Mouse (Mus musculus) testis, adult 2 months (tissue): ENCODE results near the gene Hoxb9. TPM values are rescaled to one million over a fixed set of nuclear protein-coding genes. Genes with fewer than 3 reads are reported as not detected.

Experiments used
- H3K27ac ChIP-seq: fragments of 200-500 bp; 2 replicates; pipeline ENCODE4 v1.5.1; 2012; ENCODE audit warnings: low read depth, low read length; ENCODE audit not compliant: control insufficient read depth, insufficient read depth
- H3K27me3 ChIP-seq: fragments of 200-500 bp; 2 replicates; pipeline ENCODE4 v1.6.1; 2012; ENCODE audit warnings: mild to moderate bottlenecking, low read length, moderate library complexity; ENCODE audit not compliant: control insufficient read depth, insufficient read depth
- H3K36me3 ChIP-seq: fragments of 200-500 bp; 2 replicates; pipeline ENCODE4 v1.6.1; 2012; ENCODE audit warnings: mild to moderate bottlenecking, low read length; ENCODE audit not compliant: control insufficient read depth, insufficient read depth
- H3K4me1 ChIP-seq: fragments of 200-500 bp; 2 replicates; pipeline ENCODE4 v1.6.1; 2012; ENCODE audit warnings: low read length; ENCODE audit not compliant: control insufficient read depth, insufficient read depth
- H3K4me3 ChIP-seq: fragments of 200-500 bp; 2 replicates; pipeline ENCODE4 v1.5.1; 2012; ENCODE audit warnings: low read depth, mild to moderate bottlenecking, low read length, moderate library complexity, mixed read lengths; ENCODE audit not compliant: control insufficient read depth
- CTCF ChIP-seq: fragments of 200-500 bp; IDR thresholded peaks from 2 replicates; pipeline ENCODE4 v1.5.1; 2012; ENCODE audit warnings: low read depth, mild to moderate bottlenecking, inconsistent platforms, low read length, moderate library complexity; ENCODE audit not compliant: control insufficient read depth, insufficient read depth, insufficient replicate concordance
- POLR2A ChIP-seq: fragments of 200-500 bp; IDR thresholded peaks from 2 replicates; pipeline ENCODE4 v1.6.1; 2012; ENCODE audit warnings: low read depth, mild to moderate bottlenecking, inconsistent platforms, low read length, moderate library complexity; ENCODE audit not compliant: control insufficient read depth
- polyA plus RNA-seq: library from polyadenylated mRNA; depleted of rRNA; stranded (reverse); fragments of >200 nt; gene quantifications from 2 replicates; pipeline ENCODE4 v1.2.3, GENCODE M21; 2012

The Hoxb9 gene
- polyA plus RNA-seq, 1 experiment, result 0.36 TPM

- peaks cover 12% of the 10 kb centered on the region for H3K4me1 ChIP-seq
- TF ChIP-seq POLR2A (no peak), CTCF (no peak)
- H3K4me3 ChIP-seq, result no peak within 1 kb of the TSS
- no peak within 1 kb of the TSS for H3K27ac ChIP-seq
- H3K36me3 ChIP-seq, result no peaks in the 10 kb centered on the region
- H3K27me3 ChIP-seq, result peaks cover 24% of the 10 kb centered on the region
Observed at GRCm38 (mm10) chr11:96281855-96282570, 10.8 kb downstream of the Hoxb9 start, which contains the start of gene Hoxb8. TSS of gene Hoxb8 (plus strand) at chr11:96281905.

GRCm38 (mm10) chr11:96282795-96283430 is 11.7 kb downstream of the Hoxb9 start:
- H3K27me3 ChIP-seq, result peaks cover 24% of the 10 kb centered on the region
- no peaks in the 10 kb centered on the region for H3K36me3 ChIP-seq
- H3K4me1 ChIP-seq, result peaks cover 10% of the 10 kb centered on the region
- TF ChIP-seq CTCF (no peak), POLR2A (no peak)
- no peak overlapping the region for H3K27ac ChIP-seq
- no peak overlapping the region; the same call in 1 of the 2 replicates for H3K4me3 ChIP-seq

- H3K27me3 ChIP-seq, result peaks cover 21% of the 10 kb centered on the region
- no peaks in the 10 kb centered on the region for H3K36me3 ChIP-seq
- H3K27ac ChIP-seq, result no peak overlapping the region
- peaks cover 10% of the 10 kb centered on the region for H3K4me1 ChIP-seq
- peak overlapping the region; percentile 38; the same call in 1 of the 2 replicates for H3K4me3 ChIP-seq
- TF ChIP-seq POLR2A (no peak), CTCF (no peak)
Observed at GRCm38 (mm10) chr11:96284041-96284749, 12.9 kb downstream of the Hoxb9 start.

GRCm38 (mm10) chr11:96284774-96285734 is 13.8 kb downstream of the Hoxb9 start:
- Histone ChIP-seq H3K27ac (no peak overlapping the region), H3K36me3 (no peaks in the 10 kb centered on the region), H3K4me3 (no peak overlapping the region), H3K27me3 (peaks cover 17% of the 10 kb centered on the region), H3K4me1 (peaks cover 10% of the 10 kb centered on the region)
- TF ChIP-seq CTCF (no peak), POLR2A (no peak)

- no peak within 1 kb of the TSS for H3K27ac ChIP-seq
- no peak for TF ChIP-seq CTCF
- no peak for TF ChIP-seq POLR2A
Observed at GRCm38 (mm10) chr11:96285771-96286738, 14.8 kb downstream of the Hoxb9 start, which contains the start of gene Hoxb7. TSS of gene Hoxb7 (plus strand) at chr11:96286623.

GRCm38 (mm10) chr11:96286739-96287385 is 15.6 kb downstream of the Hoxb9 start:
- peaks cover 14% of the 10 kb centered on the region for H3K27me3 ChIP-seq
- H3K36me3 ChIP-seq, result no peaks in the 10 kb centered on the region
- H3K4me1 ChIP-seq, result peaks cover 11% of the 10 kb centered on the region
- no peak overlapping the region for H3K27ac ChIP-seq
- H3K4me3 ChIP-seq, result peak overlapping the region; percentile 43
- TF ChIP-seq CTCF, result no peak
- no peak for TF ChIP-seq POLR2A

More at GRCm38 (mm10) chr11:96285771-96286738, 14.8 kb downstream of the Hoxb9 start, which contains the start of gene Hoxb7:
- peak within 1 kb of the TSS; percentile 43 for H3K4me3 ChIP-seq
- no peaks in the 10 kb centered on the region for H3K36me3 ChIP-seq
- H3K4me1 ChIP-seq, result peaks cover 10% of the 10 kb centered on the region
- H3K27me3 ChIP-seq, result peaks cover 15% of the 10 kb centered on the region
